Mouse (Mus musculus): ENCODE results near the gene Atp6v0b. TPM values are rescaled to one million over a fixed set of nuclear protein-coding genes. Genes with fewer than 3 reads are reported as not detected.

Atp6v0b gene
- polyA plus RNA-seq, 1 experiment from 2014 or later: 346 TPM

DNA sequence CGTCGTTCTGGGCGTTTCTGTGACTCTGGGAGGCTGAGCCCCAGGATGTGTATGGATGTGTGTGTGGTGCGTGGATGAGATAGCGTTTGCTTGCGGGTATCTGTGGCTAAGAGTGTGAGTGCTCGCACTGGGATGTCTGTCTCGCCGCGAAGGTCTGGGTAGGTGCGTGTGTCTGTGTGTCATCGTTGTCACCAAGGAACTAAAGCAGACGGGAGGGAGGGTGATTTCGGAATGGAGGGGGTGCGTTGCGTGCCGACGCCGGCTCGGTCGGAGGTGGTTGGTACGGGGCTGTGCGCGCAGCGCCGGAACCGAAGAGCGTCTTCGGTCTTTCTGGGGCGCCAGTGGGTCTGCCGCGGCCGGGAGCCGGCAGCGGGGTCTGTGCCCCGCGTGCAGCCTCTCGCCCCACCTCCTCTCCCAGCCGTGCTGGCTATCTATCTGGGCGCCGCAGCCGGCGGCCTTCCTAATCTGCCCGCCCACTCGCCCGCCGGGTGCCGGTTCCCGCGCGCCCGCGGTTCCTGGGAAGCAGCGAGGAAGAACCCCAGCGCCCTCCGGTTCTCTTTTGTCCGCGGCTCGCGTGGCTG is 51.5 kb downstream of the Atp6v0b start:
- no peaks in the 10 kb centered on the region for H3K27me3 ChIP-seq (replicated peaks; ENCODE audit: insufficient read depth, low read length)
- TF ChIP-seq EP300 (IDR thresholded peaks at IDR 0.05) (no peak), CTCF (IDR thresholded peaks at IDR 0.05) (no peak)
- peak; percentile 36 for DNase-seq (ENCODE audit: low spot score)
- peaks cover 19% of the 10 kb centered on the region for H3K4me1 ChIP-seq (ENCODE audit: insufficient read depth, low read depth, low read length)
- 1% methylated on average over 56 of the region's 60 CpGs for WGBS
- H3K4me3 ChIP-seq (ENCODE audit: low read depth, low read length): peak overlapping the region; percentile 79
- peak; percentile 16 for ATAC-seq
- peak overlapping the region; percentile 99 for H3K4me2 ChIP-seq (replicated peaks; ENCODE audit: low read depth, low read length)
- H3K36me3 ChIP-seq (ENCODE audit: insufficient read depth, low read length): no peaks in the 10 kb centered on the region
- no peaks in the 10 kb centered on the region for H3K9me3 ChIP-seq (ENCODE audit: low read length)
- peak overlapping the region; percentile 89 for H3K27ac ChIP-seq (ENCODE audit: low read length)
- H3K9ac ChIP-seq (replicated peaks; ENCODE audit: low read depth): peak overlapping the region; percentile 76

DNA sequence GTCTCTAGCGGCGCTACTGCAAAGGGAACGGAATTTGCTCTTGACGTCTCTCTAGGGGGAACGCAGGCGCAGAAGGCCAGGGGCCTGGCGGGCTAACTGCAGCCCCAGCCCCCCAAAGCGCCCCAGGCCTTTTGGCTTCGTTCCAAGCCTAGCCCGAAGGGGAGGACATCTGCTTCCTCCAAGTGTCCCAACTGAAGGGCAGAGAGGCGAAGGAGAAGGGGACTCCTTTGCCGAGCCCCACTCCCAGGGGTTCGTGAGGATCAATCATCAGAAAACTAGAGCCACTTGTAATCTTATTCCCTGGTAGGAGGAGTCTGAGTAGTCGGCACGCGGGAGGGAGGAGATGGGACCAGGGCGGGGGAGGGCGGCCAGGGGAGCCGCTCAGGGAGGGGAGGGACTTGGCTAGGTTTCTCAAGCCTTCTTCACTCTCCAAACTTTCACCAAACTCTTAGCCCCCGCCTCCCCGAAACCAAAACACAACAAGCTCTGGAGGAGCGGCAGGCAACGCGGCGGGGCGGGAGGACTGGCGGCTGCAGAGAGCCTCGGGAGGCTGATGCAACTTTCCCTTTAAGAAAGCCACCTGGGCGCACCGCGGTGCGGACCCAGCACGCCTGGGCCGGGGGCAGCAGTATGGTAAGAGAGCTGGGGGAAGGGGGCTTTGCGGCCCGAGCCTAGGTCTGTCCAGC is 52.1 kb downstream of the Atp6v0b start:
- no peaks in the 10 kb centered on the region for H3K9me3 ChIP-seq (ENCODE audit: low read length)
- peak overlapping the region; percentile 76 for H3K9ac ChIP-seq (replicated peaks; ENCODE audit: low read depth)
- ATAC-seq: peak; percentile 48
- peak overlapping the region; percentile 99 for H3K4me2 ChIP-seq (replicated peaks; ENCODE audit: low read depth, low read length)
- TF ChIP-seq CTCF (IDR thresholded peaks at IDR 0.05): no peak
- TF ChIP-seq EP300 (IDR thresholded peaks at IDR 0.05): no peak
- peaks cover 15% of the 10 kb centered on the region for H3K4me1 ChIP-seq (ENCODE audit: insufficient read depth, low read depth, low read length)
- no peaks in the 10 kb centered on the region for H3K27me3 ChIP-seq (replicated peaks; ENCODE audit: insufficient read depth, low read length)
- peak overlapping the region; percentile 89 for H3K27ac ChIP-seq (ENCODE audit: low read length)
- H3K4me3 ChIP-seq (ENCODE audit: low read depth, low read length): peak overlapping the region; percentile 79
- DNase-seq (ENCODE audit: low spot score): peak; percentile 93
- 2% methylated on average over 36 of the region's 36 CpGs for WGBS
- no peaks in the 10 kb centered on the region for H3K36me3 ChIP-seq (ENCODE audit: insufficient read depth, low read length)

DNA sequence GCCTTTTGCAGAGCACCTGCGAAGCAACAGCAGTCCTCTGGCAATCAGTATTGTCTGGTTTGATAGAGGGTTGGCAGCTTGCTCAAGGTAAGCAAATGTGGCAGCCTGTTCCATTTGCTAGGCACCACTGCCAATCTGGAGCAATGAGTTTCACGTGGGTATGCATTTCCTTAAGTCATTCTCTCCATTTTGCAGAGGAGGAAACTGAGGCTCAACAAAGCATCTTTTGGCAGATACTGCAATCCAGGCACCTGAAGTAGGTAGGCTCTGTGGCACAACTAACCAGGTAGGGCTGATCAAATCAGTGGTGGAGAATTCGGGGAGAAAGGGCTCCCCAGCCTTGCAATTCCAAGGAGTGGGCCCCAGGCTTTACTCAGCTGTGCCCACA is 52.7 kb downstream of the Atp6v0b start, which contains the start of gene Slc6a9:
Gene Slc6a9 (plus strand): TSS at position 50 of the 388 bp plus-strand sequence.
- H3K4me2 ChIP-seq (replicated peaks; ENCODE audit: low read depth, low read length): peak within 1 kb of the TSS; percentile 99
- 29% methylated on average over 3 of the region's 3 CpGs for WGBS
- peak within 1 kb of the TSS; percentile 79 for H3K4me3 ChIP-seq (ENCODE audit: low read depth, low read length)
- no peaks in the 10 kb centered on the region for H3K36me3 ChIP-seq (ENCODE audit: insufficient read depth, low read length)
- no peak; the same call in 1 of the 2 replicates for TF ChIP-seq CTCF (IDR thresholded peaks at IDR 0.05)
- TF ChIP-seq EP300 (IDR thresholded peaks at IDR 0.05): no peak
- no peak for ATAC-seq
- H3K4me1 ChIP-seq (ENCODE audit: insufficient read depth, low read depth, low read length): peaks cover 14% of the 10 kb centered on the region
- DNase-seq (ENCODE audit: low spot score): no peak
- H3K9ac ChIP-seq (replicated peaks; ENCODE audit: low read depth): peak within 1 kb of the TSS; percentile 76
- no peaks in the 10 kb centered on the region for H3K27me3 ChIP-seq (replicated peaks; ENCODE audit: insufficient read depth, low read length)
- H3K27ac ChIP-seq (ENCODE audit: low read length): peak within 1 kb of the TSS; percentile 89
- no peaks in the 10 kb centered on the region for H3K9me3 ChIP-seq (ENCODE audit: low read length)

Other genes starting within 250 kb of the Atp6v0b start
- gene Dmap1, start 205.1 kb downstream of the Atp6v0b start, polyA plus RNA-seq (2015; fragmentation: Nextera tagmentation; extraction: Ambion mirVana): 37.0 and 37.8 TPM in 2 replicates
- gene Gm12845, start 162.9 kb downstream of the Atp6v0b start, polyA plus RNA-seq (2015; fragmentation: Nextera tagmentation; extraction: Ambion mirVana): not detected in 2 replicates
- gene Klf17, start 121.7 kb downstream of the Atp6v0b start, polyA plus RNA-seq (2015; fragmentation: Nextera tagmentation; extraction: Ambion mirVana): not detected in 2 replicates
- 17.3 and 19.1 TPM in 2 replicates for gene Slc6a9, start 52.8 kb downstream of the Atp6v0b start, polyA plus RNA-seq (2015; fragmentation: Nextera tagmentation; extraction: Ambion mirVana)
- gene Ccdc24, start 14.8 kb downstream of the Atp6v0b start, polyA plus RNA-seq (2015; fragmentation: Nextera tagmentation; extraction: Ambion mirVana): 4.5 TPM in 2 replicates
- gene B4galt2, start 3.8 kb downstream of the Atp6v0b start, polyA plus RNA-seq (2015; fragmentation: Nextera tagmentation; extraction: Ambion mirVana): 7.2 and 7.7 TPM in 2 replicates
- gene Dph2, start 4.7 kb upstream of the Atp6v0b start, polyA plus RNA-seq (2015; fragmentation: Nextera tagmentation; extraction: Ambion mirVana): 7.8 and 8.6 TPM in 2 replicates
- gene Ipo13, start 27.7 kb upstream of the Atp6v0b start, polyA plus RNA-seq (2015; fragmentation: Nextera tagmentation; extraction: Ambion mirVana): 32.1 and 35.6 TPM in 2 replicates
- 3.2 and 3.5 TPM in 2 replicates for gene Artn, start 42.4 kb upstream of the Atp6v0b start, polyA plus RNA-seq (2015; fragmentation: Nextera tagmentation; extraction: Ambion mirVana)
- 4.0 and 4.5 TPM in 2 replicates for gene St3gal3, start 247.6 kb upstream of the Atp6v0b start, polyA plus RNA-seq (2015; fragmentation: Nextera tagmentation; extraction: Ambion mirVana)